Mouse (Mus musculus) megakaryocyte progenitor cell, adult 5-6 weeks (primary cell): Measurements from ENCODE around the gene Nup35. TPM values are rescaled to one million over a fixed set of nuclear protein-coding genes. Genes with fewer than 3 reads are reported as not detected.

ENCODE experiments used
- ATAC-seq: replicated peaks from 2 replicates; pipeline ENCODE4 v1.8.0; 2016; ENCODE audit warnings: mild to moderate bottlenecking, moderate TSS enrichment, inconsistent platforms; ENCODE audit not compliant: poor library complexity
- total RNA-seq, 2 experiments: library from RNA; stranded (forward) in 1 of 2; stranded (reverse) in 1 of 2; fragments of 157-497, 149-512 nt in 1 of 2; fragments of 200-1000 nt in 1 of 2; gene quantifications; 2 replicates each; pipeline versions ENCODE4 v1.2.3 to v1.2.4; 2015 to 2017

The Nup35 gene
- 44.5 and 52.2 TPM in 2 replicates for total RNA-seq (2015)
- 39.9 and 44.9 TPM in 2 replicates for total RNA-seq (2017)

DNA sequence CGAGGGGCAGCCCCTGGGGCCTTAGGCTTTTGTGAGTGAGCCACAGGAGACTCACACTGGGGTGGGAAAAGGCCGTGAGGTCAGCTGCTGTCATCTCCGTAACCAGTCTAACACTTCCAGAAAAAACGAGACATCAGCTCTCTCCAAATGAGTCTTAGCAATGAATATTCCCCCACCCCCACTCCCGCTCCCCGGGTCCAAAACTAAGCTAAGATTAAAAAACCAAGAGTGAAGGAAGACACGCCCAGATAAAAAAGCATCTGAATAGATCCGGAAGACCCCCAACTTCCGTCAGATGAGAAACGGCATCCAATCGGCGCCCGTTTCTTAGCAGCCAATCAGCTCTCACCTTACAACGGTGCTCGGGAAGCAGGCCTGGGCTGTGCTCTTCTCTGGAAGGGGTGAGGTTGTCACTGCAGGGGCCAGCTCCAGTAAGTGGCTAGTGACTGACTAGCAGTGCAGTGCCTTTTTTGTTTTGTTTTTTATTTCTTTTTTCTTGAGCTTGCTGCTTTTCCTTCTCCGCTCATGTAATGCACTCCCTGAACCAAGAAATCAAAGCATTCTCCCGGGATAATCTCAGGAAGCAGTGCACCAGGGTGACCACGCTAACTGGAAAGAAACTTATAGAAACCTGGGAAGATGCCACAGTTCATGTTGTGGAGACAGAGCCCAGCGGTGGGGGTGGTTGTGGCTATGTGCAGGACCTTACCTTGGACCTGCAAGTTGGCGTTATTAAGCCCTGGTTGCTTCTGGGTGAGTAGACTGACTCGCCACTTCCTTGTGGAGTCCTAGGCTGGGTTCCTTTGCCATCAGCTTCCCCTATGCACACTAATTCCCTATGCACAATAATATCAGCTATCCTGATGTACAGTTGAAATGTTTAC is at the start of gene Nup35, which contains the start of gene Dusp19:
Gene Nup35, plus strand, starts transcription at position 383 of the 884 bp plus-strand sequence.
Gene Dusp19, plus strand, starts transcription at position 192 of the 884 bp plus-strand sequence.
- peak; percentile 98 for ATAC-seq

DNA sequence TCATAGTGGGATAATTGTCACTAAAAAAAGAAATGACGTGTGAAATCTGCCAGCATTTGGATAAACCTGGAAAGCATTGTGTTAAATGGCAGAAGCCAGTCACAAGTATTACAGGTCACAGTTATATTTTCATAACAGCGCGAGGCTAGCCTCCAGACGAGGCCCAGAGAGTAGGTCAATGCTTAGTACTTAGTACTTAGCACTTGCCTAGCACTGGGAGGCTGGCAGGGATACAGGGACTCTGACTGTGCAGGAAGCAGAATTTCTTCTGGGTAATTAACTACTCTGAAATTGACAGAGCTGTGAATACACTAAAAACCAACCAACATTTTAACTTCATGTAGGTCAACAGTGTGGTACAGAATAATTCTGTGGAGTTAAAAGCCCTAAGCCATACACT is 49.6 kb upstream of the Nup35 start:
- ATAC-seq: no peak

DNA sequence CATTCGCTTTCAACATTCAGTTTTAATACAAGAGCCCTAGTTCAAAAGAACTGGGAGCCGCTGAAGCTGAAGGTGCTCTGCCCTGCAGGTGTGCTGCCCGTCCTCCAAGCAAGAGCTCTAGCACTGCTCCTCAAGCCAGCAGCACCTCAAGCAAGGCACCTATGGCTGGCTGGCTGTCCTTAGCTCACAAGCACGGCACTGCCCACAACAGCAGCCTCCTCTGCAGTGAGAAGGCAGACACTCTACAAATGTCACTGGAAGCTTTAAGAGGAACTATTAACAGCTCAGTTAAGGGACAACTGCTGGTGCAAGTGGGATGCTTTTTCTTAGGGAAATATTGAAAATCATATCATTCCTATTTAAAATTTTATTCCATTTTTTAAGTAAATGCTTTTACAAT is 46.4 kb upstream of the Nup35 start:
- ATAC-seq: 0 out of 2 replicates have a peak, but pooled peaks have one; percentile 11

DNA sequence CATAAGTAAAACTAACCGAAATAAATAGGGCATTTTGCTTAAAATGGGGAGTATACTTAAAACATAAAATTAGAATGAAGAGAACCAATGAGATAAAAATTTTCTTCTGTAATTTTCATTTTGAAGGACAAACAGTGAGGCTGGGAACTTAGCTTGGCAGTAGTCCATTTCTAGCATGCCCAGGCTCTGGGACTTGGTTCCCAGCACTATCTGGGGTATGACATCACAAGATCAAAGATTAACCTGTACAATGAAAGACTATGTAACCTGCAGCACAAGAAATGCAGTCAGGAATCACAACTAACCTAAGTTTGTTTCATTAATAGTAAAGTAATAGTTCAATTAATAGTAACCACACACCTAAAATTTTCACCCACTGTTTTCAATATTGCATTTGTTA is 39.8 kb upstream of the Nup35 start:
- no peak for ATAC-seq

DNA sequence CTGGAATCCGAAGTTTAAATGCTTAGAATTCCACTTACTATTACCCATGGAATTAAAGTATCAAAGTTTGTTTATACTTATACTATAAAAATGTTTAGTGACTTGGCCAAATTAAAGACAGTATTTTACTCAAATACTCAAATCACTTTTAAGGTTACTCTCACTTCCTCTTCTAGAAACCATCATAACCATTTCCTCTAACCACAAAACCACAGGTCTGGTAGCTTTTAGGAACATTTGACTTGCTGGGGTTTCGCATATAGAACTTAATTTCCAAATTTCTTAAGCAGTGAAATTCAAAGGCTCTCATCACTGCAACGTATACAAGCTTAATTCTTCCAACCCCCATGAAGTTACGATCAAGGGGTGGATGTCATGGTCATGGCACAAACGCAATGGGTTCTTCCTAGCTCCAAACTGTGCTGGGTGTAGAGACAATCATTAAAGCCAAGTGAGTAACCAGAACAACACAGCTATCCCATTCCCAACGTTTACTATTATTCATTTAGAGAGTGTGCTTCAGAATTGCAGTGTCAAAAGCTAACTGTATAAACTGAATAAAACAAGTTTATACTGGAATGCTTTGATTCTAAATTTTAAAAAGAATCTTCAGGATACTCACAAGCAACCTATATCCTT is 37.7 kb upstream of the Nup35 start:
- peak; percentile 37; the same call in 1 of the 2 replicates for ATAC-seq

DNA sequence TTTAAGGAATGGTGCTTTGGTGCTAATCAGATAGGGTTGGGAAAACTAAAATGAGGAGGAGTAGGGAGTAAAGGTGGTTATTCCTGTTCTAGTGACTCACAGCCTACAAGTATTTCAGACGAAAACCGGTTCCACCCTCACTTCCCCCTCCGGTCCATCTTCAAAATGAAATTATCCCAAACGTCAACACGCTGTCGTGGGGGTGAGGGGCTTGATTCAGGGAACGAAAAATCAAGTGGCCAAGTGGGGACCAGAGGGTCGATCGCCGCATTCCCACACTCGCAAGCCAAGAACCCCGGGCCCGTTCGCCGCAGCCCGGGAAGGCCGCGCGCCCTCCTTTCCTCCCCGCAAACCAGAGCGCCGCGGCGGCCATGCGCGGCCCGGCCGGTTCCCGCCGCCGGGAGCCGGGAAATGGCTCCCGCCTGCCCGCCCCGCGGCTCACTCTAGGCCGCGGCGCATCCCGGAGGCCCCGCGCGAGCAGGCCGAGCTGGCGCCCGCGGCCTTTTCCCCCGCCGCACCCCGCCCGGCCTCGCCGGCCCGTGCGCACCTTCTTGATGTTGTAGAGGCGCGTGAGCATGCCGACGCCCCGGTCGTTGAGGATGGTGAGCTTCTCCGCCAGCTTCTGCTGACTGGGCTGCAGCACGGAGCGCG is 36.6 kb upstream of the Nup35 start:
- peak; percentile 14 for ATAC-seq

DNA sequence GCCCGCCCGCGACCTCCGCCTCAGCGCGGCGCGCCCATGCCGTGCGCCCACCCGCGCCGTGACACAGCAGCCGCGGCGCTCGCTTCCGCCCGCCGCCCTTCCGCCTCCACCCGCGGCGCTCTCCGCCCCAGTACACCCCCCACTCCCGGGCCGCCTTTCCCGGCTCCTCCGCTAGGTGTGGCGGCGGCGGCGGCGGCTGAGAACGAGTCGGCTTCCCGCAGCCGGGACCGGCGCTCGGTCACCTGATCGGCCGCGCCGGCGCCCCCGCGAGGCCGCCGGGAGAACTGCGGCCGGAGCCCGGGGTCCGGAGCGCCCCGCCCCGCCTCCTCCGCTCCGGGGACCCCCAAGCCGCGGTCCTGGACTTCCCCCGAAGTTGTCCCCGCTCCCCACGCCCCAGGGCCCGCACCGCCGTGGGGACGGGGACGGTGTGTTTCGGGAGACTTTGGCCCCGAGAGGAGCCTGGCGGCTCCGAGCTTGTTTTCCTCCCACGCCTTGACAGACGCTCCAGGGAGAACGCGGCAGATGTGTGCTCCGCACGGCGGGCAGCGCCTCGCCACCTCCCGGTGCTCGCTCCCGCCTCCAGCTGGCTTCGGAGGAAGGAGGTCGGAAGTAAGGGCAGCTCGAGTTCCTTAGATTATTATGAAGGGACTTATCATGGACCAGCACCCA is 35.9 kb upstream of the Nup35 start, which contains the start of gene Nckap1:
Gene Nckap1, minus strand, starts transcription at position 338 of the 669 bp plus-strand sequence.
- ATAC-seq: peak; percentile 77

DNA sequence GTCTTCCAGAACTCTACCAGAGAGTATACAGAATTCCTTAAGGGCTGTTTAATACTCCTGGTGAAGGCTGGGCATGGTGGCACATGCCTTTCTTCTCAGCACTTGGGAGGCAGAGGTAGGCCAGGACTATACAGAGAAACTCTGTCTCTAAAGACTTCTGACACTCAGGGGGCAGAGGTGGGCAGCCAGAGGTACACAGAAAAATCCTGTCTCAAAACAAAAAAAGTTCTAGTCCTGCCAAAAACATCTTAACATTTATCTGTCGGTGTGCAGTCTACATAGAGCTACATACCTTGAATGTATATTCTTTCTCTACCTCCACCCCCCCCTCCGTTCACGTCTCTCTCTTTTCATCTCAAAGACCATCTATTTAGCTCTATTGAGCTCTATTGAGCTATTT is 34.7 kb upstream of the Nup35 start:
- no peak for ATAC-seq

DNA sequence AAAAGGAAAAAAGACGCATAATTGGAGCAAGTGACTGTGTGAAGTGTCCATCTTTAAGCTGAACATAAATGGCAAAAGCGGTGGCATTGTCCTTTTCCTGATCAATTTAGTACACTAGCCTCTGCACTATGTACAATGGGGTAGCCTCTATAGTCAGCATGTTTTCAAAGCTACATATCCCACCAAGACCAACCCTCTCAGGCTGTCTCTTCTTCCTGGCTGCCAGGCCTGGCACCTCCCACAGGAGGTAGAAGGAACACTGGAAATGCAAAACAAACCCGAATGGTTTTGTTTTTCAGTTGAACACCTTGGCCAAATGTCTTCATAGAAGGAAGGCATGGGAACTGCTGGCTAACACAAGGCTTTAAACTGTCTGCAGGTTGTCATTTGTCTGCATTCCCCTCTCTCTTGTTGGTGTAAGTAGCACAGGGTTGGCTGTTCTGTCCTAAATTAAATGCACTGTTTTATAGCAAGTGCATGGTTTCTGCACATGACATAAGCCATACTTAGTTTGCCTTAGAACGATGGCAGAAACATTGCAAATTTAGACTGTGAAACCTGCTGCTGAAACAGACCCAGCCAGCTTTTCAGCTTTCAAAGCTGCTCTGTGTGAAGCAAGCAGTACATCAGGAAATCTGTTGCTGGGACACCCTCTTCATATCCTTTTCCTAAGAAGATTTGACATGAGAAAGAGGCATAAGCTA is 22.7 kb upstream of the Nup35 start:
- no peak for ATAC-seq

DNA sequence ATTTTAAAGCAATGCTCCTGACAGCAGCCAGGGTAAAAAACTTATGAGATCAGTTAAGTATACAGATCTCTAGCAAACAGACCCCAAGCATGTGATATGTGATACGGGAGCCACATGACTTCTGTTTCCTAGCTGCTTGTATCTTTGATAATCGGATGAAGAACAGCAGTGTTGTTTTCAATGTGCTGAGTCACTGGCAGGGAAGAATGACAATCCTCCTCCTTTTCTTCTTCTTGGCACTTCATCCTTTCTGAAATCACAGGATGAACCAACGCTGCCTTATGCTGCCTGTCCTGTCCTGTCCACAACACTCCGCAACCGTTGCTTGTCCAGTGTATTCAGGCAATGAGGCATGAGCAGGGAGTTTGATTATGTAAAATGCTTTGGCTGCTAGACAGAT is 20.1 kb upstream of the Nup35 start:
- peak; percentile 75 for ATAC-seq

DNA sequence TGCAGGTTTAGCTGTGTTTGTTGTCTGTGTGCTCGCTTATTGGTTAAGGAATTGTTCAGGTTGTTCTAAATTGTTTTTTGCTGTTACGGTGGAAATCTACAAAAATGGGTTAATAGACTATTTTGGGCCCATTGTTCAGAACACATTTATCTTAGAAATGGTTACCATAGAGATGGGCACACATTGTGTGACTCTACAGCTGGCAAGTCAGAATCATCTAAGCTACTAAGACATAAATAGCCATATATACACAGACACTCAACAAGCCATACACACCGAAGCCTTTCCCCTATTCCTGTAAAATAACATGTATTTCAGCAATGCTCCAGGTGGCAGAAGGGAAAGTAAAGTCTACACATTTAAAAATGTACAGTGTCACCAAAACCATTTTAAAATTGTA is 17.2 kb upstream of the Nup35 start:
- ATAC-seq: no peak

DNA sequence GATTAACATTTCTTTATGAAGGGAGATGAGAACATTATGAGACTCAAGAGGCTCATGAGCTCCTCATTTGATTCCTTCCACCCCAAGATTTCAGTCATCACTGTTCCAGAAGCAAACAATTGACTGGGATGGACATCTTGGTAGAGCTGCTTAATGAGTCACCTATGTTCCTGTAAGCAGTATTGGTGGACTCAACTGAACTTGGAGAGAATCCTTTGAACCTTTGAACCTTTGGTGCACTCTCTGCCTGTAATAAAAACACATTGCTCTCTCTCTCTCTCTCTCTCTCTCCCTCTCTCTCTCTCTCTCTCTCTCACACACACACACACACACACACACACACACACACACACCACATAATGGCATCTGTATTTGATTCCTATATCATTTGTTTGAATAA is 16.4 kb upstream of the Nup35 start:
- no peak for ATAC-seq

DNA sequence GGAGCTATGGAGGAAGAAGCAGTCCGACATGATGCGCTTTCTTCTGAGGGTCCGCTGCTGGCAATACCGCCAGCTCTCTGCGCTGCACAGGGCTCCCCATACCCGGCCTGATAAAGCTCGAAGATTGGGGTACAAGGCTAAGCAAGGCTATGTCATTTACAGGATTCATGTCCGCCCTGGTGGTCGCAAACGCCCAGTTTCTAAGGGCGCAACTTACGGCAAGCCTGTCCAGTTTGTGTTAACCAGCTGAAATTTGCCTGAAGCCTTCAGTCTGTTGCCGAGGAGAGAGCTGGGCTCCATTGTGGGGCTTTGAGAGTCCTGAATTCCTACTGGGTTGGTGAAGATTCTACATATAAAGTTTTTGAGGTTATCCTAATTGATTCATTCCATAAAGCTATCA is 14.3 kb upstream of the Nup35 start:
- no peak for ATAC-seq

DNA sequence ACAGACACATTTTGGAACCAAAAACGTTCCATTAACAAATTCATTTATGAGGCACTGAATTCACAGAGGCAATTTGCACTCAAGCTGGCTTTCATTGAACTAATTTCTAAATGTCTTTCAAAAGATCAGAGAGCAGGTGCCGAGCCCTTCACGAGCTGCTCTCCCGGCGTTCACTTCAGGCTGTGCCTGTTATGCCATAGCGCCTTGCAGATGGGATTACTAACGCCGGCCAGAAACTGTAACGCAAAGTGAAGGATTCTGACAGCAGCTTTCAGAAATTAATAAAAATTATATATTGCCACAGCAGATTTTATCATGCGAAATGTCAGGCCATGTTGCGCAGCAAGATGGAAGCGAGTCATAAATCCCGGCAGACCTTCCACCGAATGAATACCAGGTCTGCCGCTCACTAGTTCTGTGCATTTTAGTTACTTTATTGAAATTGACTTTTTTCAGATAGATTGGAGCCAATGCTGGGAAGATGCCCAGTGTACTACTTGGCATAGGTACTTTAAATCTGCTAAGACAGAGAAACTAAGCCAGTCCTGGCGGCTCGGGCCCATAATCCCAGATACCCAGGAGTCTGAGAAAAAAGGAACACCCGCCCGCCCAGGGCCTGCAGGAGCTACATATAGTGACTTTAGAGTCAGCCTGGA is 13.1 kb upstream of the Nup35 start:
- ATAC-seq: no peak

DNA sequence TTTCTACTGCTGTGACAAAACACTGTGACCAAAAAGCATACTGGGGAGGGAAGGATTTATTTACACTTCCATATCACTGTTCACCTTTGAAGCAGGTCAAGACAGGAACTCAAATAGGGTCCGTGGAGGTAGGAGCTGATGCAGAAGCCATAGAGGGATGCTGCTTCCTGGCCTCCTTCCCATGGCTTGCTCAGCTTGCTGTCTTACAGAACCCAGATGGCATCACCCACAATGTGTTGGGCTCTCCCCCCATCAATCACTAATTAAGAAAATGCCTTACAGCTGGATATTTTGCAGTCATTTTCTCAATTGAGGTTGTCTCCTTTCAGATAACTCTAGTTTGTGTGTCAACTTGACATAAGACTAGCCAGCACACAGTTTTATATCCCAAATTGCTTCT is 4.8 kb upstream of the Nup35 start:
- no peak for ATAC-seq

DNA sequence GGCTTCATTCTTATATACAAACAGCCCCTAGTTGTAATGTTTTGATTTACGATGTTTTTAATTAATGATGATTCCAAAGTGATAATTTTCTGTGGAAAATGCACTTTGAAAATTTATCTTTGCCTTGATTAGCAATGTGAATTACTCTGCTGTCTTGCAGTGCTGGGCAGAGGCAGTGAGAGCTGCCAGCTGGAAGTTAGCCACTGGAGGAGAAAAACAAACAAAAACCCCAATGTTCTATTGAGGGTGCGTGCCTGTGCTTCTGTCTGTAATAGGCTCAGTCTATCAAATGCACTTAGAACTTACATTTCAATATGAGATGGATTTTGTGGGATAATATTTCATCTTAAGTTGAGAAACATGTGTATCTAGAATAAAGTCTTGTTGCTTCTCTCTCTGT is 4.2 kb upstream of the Nup35 start:
- ATAC-seq: no peak

DNA sequence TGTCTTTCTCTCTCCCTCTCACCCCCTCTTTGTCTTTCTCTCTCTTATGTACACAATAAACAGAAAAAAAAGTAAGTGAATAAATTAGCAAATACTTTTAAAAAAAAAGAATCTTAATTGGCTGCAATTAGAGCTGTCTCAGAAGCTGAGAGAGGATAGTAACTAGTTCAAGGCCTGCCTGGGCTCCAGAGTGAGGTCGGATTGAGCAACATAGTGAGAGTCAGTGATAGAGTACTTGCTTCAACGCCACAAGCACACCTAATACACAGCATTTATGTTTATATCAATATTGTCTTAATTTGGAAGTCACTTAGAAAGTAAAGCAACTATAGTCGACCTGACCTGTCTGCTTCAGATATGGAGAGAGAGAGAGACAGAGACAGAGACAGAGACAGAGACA is 2.0 kb downstream of the Nup35 start:
- ATAC-seq: no peak

DNA sequence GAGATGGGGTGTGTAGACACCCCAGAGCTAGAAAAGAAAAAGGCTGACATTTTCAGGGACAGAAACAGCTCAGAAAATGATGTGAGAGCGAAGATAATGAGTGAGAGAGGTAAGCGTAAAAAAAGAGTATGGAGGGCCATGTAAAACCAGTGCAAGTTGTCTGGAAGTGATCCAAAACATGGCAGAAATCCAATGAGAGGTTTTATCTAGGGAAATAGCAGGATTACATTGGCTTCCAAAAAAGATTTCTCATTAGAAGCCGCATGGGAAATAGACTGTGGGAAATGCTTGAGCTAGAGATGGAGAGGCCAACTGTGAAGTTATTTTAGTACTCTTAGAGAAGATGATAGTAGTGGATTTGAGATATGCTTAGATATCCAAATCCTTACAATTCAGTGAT is 4.9 kb downstream of the Nup35 start:
- no peak for ATAC-seq

DNA sequence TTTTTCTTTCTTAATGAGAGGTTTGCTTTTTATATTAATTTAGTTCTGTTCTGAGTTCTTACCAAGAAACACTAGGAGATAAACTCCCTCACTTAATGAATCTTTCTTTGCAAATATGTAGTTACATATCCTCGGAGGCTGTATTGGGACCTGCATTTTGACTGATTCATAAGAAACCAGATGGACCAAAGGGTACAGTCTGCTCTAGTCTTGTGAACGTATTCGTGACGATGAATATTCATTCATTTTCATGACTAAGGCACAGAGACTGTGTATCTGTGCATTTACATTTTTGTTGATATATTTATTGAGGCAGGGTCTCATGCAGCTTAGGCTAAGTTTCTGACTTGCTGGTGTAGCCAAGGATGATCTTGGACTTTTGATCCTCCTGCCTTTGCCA is 7.5 kb downstream of the Nup35 start:
- no peak for ATAC-seq
